Mouse (Mus musculus) adrenal gland (tissue): ENCODE results near the gene Ppfia3.

Source experiments
- intact Hi-C: fragments of 180-260 bp; cut with DNase I; formaldehyde crosslinking; loops from one replicate; pipeline ENCODE4 v1.15.1; 2025

The Ppfia3 gene

GRCm38 (mm10) chr7:45316536-45316935 is 50.3 kb downstream of the Ppfia3 start:
- intact Hi-C loops: no loop called here

GRCm38 (mm10) chr7:45315182-45315701 is 51.6 kb downstream of the Ppfia3 start:
- intact Hi-C loops: no loop called here

GRCm38 (mm10) chr7:45313495-45313894 is 53.3 kb downstream of the Ppfia3 start:
- intact Hi-C loops: no loop called here

GRCm38 (mm10) chr7:45312686-45313453 is 53.9 kb downstream of the Ppfia3 start:
- intact Hi-C loops: no loop called here

- intact Hi-C loops: no loop called here
Measured at GRCm38 (mm10) chr7:45312023-45312422, 54.8 kb downstream of the Ppfia3 start.

GRCm38 (mm10) chr7:45309455-45309854 is 57.4 kb downstream of the Ppfia3 start:
- intact Hi-C loops: loop anchor here (5.0 kb wide), 1 partner anchor 88 kb away; the partner anchor contains the start of gene Snrnp70

- intact Hi-C loops: loop anchor here (5.0 kb wide), 1 partner anchor 89 kb away; the partner anchor contains the start of gene Snrnp70
Measured at GRCm38 (mm10) chr7:45308551-45309240, 58.1 kb downstream of the Ppfia3 start.

- intact Hi-C loops: loop anchor here (5.0 kb wide), 1 partner anchor 92 kb away; the partner anchor contains the start of gene Snrnp70
Measured at GRCm38 (mm10) chr7:45305275-45305674, 61.5 kb downstream of the Ppfia3 start.

GRCm38 (mm10) chr7:45304869-45305268 is 62.0 kb downstream of the Ppfia3 start:
- intact Hi-C loops: loop anchor here (5.0 kb wide), 1 partner anchor 92 kb away; the partner anchor contains the start of gene Snrnp70

GRCm38 (mm10) chr7:45302626-45303025 is 64.2 kb downstream of the Ppfia3 start:
- intact Hi-C loops: no loop called here

- intact Hi-C loops: no loop called here
Measured at GRCm38 (mm10) chr7:45300270-45300669, 66.5 kb downstream of the Ppfia3 start.

- intact Hi-C loops: no loop called here
Measured at GRCm38 (mm10) chr7:45299752-45300151, 67.1 kb downstream of the Ppfia3 start.

GRCm38 (mm10) chr7:45297563-45297962 is 69.3 kb downstream of the Ppfia3 start:
- intact Hi-C loops: no loop called here

- intact Hi-C loops: no loop called here
Measured at GRCm38 (mm10) chr7:45296626-45297025, 70.2 kb downstream of the Ppfia3 start.
